Mouse (Mus musculus) embryo, embryonic 11 days (tissue): ENCODE results near the gene Itga6.
A peak's percentile ranks its signal among the peaks of the same experiment; 100 is the strongest.
"Not testable (repeated sequence)": the region's sequence is repeated elsewhere in the genome, so short reads cannot be mapped to it uniquely, and the experiment has no call there.

ENCODE experiments used
- DNase-seq: peaks from one replicate; pipeline ENCODE4 v3.0.0-alpha.2; 2015

The Itga6 gene

DNA sequence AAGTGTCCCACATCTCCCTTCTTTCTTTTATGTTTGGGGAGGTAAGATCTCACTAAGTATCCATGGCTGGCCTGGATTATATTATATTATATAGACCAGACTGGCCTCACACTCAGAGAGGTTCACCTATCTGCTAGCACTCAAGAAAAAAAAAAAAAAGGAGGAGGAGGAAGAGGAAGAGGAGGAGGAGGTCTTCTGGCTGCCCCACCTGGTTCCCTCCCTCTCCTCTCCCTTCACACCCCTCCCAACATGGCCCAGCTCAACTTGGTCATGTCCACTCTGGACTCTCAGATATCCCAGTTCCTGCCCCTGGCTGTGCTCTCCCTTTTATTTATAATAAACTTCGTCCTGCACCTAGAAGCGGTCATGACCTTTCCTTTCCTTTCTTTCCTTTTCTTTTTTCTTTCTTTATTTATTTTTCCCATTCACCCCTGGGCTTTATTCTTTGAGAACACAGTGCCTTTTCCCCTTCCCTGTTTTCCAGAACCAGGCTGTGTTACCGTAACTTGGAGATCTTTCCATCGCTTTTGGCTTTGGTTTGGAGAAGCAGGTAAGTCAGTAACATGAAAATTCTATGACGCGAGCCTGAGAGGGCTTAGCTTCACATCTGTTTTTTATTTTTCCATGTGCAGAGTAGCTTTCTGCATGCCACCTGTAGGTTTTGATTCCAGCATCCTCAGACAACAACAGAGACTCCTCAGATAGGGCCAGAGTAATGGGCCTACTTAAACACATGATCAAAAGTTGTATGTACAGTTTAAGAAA, at the start of gene Itga6:
TSS of gene Itga6 (plus strand) at position 7 of the 765 bp plus-strand sequence.
- peak; percentile 34 for DNase-seq

DNA sequence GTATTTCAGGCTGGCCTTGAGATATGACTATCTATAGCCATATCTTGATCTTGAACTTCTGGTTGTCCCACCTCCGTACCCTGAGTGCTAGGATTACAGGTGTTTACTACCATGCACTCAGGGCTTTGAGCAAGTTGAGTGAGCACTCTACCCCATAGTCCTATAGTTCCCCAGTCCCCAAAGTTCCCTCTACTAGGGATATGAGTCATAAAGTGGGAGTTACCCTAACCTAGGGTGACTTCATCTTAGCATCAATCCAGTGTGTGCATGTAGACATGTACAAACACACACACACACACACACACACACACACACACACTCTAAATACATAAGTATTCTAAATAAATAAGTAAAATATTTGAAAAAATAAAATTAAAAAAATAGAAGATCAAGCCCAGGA, 48.6 kb upstream of the Itga6 start:
- DNase-seq = no peak

DNA sequence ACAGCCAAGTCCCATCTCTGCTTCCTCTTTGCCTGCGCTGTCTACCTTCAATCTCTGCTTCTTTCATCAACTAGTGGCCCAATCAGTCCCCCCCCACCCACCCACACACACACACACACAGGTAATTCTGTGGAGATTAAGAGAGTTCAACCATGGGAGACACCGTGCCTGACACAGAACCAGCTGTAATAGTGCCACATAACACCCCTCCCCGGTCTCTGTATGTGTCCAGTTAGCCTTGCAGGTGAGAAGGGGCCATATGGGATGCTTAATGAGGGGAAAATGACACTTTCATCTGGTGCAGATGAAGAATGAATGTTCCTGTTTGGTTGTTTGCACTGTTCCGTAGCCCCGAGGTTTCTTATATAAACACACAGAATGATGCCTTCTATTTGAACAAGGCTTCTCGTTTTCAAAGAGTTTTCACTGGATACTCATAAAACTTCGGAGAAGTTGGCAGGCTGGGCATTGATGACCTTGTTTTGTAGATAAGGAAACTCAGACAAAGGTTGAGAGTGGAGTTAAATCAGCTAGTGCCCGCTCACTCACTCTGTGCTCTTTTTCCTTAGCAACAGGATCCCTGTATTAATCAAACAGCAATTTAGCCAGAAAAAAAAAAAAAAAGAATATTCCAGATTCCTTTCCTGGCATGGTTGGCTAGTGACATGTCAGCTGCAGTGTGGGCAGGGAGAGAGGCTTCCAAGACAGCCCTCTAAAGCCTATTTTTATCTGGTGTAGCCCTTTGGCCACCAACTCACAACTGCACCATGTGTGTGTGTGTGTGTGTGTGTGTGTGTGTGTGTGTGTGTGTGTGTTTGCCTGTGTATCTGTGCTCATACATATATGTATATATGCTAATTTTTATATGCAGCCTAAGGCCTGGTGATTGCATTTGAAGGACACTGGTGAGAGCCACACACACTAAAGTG, 47.7 kb upstream of the Itga6 start:
- DNase-seq = no peak

DNA sequence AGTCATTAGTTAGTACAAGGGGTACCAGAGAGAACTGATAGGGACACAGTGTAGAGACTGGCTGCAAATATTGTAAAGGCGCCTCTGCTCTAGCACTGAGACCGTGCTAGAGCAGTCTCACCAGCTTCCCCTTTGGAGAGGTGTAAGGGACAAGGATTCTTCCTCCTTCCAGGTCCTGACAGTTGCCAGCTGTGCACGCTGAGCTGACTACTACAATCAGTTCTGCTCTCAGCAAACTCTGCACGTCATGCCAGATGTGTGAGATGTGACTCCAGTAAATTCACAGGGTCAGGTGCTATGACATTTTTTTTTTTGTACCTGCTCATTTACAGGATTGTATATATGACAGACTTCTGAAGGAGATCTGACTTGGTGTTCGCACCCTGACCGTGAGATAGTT, 47.0 kb upstream of the Itga6 start:
- no peak for DNase-seq

DNA sequence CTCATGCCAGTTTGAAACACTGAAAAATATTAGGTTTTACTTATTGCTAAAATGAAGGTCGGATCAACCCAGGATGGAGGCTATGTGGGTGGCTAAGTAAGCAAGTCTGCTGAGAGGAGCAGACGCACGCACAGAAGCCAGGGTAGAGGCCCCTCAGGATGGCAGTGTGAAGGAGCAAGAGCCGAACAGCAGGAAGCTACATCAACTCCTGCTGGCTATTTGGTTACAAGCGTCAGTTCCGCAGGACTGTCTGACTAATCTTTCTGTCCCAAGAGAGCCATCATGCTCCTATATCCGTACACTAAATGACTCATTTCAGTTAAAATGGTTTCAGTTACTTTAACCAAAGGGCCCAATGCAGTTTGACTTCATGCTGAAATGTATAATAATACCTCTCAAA, 46.5 kb upstream of the Itga6 start:
- peak; percentile 46 for DNase-seq

DNA sequence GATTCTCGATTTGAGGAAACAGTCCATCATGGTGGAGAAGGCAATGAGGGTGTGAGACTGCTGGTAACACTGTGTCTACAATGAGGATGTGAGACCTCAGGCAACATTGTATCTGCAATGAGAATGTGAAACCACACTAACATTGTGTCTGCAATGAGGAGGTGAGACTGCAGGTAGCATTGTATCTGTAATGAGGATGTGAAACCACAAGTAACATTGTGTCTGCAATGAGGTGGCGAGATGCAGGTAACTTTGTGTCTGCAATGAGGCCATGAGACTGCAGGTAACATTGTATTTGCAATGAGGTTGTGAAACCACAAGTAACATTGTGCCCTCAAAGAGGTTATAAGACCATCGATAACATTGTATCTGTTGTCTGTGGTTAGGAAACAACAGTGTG, 44.1 kb upstream of the Itga6 start:
- no peak for DNase-seq

DNA sequence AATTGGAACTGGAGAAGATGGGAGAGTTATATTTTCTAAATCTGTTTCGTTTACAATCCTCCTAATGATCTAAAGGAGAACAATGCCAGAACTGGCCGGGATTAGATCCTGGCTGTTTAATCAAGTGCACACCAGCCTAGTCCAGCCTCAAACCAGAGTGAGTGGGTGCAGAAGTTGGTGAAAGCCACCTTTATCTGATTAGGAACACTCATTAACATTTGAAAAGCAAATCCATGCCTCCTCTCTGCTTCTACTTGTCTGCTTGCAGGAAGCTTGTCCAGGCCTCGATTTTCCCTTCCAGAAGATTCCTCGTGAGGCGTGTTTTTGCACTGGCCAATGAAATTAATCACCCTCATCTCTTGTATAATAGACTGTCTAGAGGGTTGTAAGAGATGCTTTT, 41.1 kb upstream of the Itga6 start:
- DNase-seq = no peak

DNA sequence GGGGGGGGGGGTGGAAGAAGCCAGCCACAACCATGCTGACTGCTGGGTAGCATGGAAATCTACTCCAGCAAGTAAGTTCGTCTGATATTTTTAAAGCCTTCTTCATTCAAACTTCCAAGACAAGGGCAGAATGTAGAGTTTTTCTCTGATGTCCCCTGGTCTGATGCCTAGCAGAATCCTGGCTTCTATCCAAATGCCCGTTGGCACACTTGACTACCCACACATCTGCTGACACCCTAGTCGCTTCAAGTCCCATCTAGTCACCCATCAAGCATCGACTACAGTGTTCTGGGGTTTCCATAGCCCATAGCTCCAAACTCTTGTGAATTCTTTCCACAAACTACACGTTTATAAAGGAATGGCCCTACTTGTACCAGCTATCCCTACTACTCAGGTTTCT, 36.5 kb upstream of the Itga6 start:
- no peak for DNase-seq

DNA sequence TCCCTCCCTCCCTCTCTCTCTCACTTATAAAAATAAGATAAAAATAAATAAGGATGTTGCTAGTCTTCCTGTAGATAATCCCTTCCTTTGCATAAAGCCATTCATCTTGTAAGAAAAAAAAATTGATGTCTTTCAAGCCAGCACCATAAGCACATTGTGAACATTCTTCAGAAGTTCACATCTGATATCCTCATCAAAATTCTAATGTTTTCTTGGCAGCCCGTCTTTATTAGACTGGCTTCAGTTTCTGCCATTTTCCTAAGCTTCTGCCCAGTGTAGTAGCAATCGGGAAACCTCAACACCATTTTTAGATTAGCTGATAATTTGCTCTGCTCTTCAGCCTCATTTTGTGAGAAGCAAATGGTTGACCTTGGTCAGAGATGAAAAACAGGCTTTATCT, 33.8 kb upstream of the Itga6 start:
- DNase-seq = no peak

DNA sequence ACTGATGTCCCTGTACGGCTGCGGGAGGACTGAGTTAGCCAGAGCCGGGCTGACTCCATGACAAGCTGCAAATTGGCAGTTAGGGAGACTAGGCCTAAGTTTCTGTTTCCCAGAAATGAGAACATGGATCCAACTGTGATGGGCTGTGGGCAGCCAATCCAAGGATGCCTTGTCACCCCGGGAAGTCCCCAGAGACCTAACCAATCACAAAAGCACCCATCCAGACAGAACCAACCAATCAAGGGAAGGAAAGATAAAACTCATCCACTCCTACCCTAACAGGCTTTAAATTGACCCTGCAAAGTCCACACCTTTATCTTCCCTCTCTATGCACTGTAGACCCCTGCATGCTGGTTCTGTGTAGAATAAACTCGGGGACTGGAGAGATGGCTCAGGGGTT, 31.0 kb upstream of the Itga6 start:
- DNase-seq = no peak

DNA sequence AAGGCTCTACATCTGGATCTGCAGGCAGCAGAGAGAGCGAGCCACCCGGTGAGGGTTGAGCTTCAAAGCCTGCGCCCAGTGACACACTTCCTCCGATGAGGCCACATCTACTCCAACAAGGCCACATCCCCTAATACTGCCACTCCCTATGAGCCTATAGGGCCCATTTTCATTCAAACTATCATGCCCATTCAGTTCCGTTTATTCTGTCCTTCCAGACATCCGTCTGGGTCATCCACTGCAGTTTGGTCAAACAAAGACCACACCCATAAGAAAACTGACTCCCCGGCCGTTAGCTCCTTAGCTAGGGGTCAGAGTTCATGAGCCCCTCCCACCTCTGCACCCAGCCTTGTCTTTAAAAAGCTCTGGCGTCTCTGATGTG, 26.4 kb upstream of the Itga6 start:
- DNase-seq = no peak

DNA sequence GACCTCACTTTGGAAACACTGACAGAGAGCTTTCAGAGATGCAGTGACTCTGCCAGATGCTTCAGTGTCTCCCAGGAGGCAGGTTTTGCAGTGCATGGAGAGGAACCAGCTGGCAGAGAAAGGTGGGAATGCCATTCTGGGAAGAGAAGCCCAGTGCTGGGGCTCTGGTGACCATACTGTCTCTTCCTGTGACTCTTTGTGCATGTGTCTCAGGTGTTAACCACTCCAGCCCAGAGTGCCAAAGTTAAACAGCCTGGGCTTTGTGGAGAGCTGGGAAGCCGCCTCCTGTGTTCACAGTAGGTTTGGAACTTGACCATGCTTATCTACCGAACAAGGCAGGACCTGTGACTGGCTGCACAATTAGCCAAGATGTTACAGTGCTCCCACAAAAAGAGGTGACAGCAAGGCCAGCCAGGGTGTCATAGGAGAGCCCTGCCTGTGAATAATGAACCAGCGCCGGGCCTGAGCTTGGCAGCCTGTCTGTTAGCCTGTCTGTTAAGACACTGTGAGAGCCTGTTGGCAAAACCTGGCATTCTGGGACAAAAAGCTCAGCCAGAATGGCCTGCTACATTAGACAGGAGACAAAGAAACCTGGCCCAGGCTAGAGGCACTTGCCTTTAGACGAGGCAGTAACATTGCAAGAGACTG, 25.9 kb upstream of the Itga6 start:
- no peak for DNase-seq

DNA sequence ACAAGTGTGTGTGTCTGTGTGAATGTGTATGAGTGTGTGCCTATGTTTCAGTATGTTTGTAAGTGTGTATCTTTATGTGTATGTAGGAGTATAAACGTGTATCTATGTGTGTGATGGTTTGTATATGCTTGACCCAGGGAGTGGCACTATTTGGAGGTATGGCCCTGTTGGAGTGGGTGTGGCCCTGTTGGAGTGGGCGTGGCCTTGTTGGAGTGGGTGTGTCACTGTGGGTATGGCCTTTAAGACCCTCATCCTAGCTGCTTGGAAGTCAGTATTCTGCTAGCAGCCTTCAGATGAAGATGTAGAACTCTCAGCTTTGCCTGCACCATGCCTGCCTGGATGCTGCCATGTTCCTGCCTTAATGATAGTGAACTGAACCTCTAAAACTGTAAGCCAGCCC, 24.9 kb upstream of the Itga6 start:
- DNase-seq = not testable (repeated sequence)

DNA sequence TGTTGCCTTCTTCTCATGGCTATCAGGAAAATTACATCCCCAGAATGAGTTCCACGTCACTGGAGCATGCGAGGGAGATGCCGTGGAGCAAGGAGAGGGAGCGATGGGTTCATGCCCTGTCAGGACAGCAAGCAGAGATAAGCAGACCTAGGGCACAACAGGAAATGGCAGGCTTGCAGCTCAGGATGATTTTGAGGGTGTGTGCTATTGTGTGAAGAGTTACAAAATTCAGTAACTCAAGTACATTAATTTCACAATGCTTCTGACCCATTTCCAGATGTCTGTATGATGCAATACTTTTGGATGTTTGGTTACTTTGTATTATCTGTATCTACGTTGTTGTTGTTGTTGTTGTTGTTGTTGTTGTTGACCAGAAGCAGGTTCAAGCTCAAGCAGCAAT, 22.5 kb upstream of the Itga6 start:
- no peak for DNase-seq

DNA sequence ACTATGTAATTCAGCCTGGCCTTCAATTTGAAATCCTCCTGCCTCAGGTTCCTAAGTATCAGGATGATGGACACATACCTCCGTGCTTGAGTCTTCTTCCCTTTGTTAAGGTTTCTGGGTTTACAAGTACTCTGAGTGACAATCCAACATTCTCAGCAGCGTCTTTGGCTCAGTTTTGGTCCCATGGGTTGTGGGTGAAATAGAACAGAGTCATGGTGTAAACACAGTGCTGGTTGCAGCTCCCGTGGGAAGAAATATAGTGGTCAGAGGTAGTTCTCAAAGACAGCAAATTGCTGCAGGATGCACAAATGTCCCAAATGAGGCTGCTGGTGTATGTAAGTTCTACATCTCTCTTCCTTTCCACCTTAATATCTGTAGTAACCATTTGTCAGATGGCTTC, 21.8 kb upstream of the Itga6 start:
- no peak for DNase-seq

DNA sequence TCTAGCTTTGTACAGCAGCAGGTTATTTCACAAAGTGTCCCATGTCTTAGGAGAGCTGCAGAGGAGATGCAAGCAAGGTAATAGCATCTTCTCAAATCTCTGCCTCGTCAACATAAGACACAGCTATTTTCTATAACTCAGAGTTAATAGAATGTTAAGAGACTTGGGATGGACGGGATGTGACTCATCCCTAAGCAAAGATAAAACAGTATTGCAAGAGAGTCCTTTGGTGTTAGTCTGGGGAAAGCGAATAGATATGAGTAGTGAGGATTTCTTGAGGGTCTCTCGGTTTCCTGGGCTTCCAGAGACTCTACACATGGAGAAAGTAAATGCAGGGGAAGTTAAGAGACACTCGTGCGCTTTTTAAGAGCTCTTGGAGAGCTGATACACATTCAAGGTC, 21.4 kb upstream of the Itga6 start:
- no peak for DNase-seq

DNA sequence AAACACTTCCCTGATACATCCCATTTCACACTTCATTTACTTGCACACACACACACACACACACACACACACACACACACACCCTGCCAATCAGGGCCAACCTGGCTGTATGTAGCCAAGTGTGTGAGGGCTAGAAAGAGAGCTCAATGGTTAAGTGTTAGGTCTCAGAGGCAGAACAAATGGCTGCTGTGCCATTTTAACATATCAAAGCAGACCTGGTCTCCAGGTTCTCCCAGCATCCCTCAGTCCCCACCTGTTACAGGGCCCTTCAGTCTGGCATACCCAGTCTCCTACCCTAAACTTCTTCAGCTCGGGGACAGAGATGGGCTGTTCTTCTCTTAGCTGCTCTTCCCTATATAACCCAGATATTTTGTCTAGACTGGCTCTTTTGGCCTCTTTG, 20.0 kb upstream of the Itga6 start:
- DNase-seq = no peak

DNA sequence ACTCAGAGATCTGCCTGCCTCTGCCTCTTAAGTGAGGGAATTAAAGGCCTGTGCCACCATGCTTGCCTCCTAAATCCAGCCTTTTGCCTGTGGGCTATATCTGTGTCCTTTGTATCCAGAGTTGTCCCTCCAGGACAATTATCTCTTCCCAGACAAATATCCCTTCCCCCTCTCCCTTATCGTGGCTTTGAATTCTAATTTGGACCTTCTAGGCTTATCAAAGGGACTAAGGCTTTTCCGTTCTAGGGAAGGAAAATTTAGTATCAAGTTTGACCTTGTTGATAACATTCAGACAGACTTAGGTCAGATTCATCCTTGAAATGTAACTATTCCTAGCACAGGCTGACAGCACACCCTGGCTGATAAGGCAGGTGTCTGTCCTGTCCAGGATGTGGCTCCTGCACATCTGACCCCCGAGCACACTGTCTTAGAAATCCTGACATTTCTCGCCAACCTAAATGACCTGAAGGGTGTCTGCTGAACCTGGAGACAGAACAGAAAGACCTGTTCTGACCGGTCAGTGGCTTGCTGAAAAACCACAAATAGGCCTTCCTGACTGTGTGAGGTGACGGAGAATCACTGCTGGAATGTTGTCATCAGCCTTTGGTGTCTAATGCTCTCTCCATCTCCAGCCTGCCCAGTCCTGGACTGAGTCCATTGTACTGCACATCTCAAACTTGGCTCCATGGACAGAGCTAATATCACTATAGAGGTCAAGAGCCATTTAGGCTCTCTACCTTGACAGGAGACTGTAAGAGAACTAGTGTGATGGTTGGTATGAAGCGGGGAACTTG, 18.3 kb upstream of the Itga6 start:
- no peak for DNase-seq

DNA sequence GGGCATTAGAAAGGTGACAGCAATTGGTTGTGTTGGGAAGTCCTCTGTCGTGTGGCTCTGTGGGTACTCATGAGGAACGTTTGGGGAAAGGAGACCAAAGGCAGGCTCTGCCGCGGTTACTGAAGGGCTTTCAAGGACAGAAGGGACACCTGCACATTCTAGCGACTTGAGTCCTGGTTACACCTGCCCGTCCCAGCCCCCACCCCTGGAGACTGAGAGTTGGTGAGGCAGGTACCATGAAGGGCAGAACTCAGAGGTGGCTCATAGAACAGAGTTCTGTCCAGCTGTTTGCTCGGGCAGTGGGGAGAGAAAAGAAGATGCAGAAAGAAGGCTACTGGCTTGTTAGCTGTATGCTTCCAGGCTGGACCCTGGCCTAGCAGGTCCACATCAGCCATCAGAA, 17.1 kb upstream of the Itga6 start:
- DNase-seq = no peak

DNA sequence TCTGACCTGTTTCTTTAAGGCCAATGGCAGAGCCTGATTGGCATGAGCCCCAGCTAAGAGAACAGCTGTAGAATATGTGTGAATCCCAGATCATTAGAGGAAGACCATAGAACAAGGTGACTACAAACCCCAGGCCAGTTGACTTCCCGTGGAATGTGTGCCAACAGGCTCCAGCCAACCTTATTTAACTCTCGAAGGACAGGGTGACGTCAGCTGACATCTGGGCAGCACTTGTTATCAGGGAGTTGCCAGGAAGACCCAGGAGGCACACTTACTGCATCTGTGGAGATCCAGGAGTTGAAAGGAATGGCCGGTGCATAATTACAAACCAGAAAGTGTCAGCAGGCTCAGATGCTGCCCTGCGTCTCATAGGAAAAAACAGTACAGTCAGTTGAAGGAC, 16.6 kb upstream of the Itga6 start:
- DNase-seq = no peak

DNA sequence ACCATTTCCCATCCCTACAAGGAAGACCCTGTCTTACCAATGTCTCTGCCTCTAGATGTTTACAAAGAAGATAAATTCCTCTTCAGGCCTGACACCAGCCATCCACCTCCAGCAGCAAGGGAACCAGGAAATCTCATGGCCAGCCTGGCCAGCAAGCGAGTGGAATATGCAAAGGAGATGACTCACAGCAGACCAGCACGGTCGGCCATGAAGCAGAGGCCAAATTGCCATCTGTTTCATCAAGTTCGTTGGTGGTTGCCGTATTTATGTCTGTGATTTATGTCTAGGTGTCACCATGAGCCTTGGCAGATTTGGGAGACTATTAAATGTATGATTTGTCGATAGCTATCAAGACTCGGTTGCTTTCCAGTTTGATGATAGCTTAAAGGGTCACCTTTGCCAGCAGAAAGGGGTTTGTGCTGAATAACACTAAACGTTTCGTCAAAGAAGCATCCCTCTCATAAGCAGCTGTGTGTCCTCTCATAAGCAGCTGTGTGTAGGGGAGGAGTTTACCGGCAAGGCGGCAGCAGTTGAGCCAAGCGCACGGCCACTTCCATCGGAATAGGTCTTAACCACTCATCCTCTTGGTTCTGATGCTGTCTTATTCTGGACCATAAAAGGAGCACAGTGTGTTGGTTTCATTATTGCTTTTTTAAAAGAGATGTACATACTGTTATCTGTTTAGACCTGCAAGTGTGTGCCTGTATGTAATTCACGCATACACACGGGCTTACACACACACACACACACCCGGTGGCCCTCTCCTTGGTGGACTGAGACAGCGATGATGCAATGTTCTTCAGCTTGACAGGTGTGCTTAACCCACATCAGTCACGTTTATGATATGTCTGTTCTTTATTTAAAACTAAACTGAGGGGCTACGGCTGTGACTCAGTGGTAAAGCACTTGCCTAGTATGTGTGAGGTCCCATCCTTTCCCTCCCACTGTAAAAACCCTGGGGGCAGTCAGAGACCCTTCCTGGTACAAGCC, 14.5 kb upstream of the Itga6 start:
- no peak for DNase-seq
